Mouse (Mus musculus) kidney, embryonic 14.5 days (tissue): ENCODE results near the gene Khdc1b. TPM values are rescaled to one million over a fixed set of nuclear protein-coding genes. Genes with fewer than 3 reads are reported as not detected.

Experiments used
- ATAC-seq: fragments of 200-750 bp; cut with Nextera tagmentation; 2 replicates; pipeline ENCODE4 v1.8.0; 2017; ENCODE audit warnings: moderate number of reproducible peaks, mild to moderate bottlenecking, moderate TSS enrichment, moderate library complexity; ENCODE audit not compliant: low FRiP score, low TSS enrichment
- H3K27ac ChIP-seq: fragments of 300-500 bp; sonication (generic); 2 replicates; pipeline ENCODE4 v1.5.1; 2014; ENCODE audit warnings: low read depth, mild to moderate bottlenecking, low read length, moderate library complexity, mixed read lengths
- H3K27me3 ChIP-seq: fragments of 300-500 bp; sonication (generic); 2 replicates; pipeline ENCODE4 v1.6.1; 2014; ENCODE audit warnings: mild to moderate bottlenecking, low read length; ENCODE audit not compliant: control insufficient read depth, insufficient read depth
- H3K36me3 ChIP-seq: fragments of 300-500 bp; sonication (generic); 2 replicates; pipeline ENCODE4 v1.6.1; 2014; ENCODE audit warnings: low read length, mixed read lengths; ENCODE audit not compliant: control insufficient read depth, insufficient read depth
- H3K4me1 ChIP-seq: fragments of 300-500 bp; sonication (generic); 2 replicates; pipeline ENCODE4 v1.6.1; 2014; ENCODE audit warnings: low read length, mixed read lengths; ENCODE audit not compliant: control insufficient read depth, insufficient read depth
- H3K4me2 ChIP-seq: fragments of 300-500 bp; sonication (generic); replicated peaks from 2 replicates; pipeline ENCODE4 v1.6.1; 2014; ENCODE audit warnings: low read depth, mild to moderate bottlenecking, low read length
- H3K4me3 ChIP-seq: fragments of 300-500 bp; sonication (generic); 2 replicates; pipeline ENCODE4 v1.5.1; 2014; ENCODE audit warnings: mild to moderate bottlenecking, low read length
- H3K9ac ChIP-seq: fragments of 300-500 bp; sonication (generic); 2 replicates; pipeline ENCODE4 v1.6.1; 2014; ENCODE audit warnings: low read depth, mild to moderate bottlenecking, low read length, moderate library complexity
- H3K9me3 ChIP-seq: fragments of 300-500 bp; sonication (generic); 2 replicates; pipeline ENCODE4 v1.6.1; 2016; ENCODE audit warnings: low read length; ENCODE audit not compliant: control insufficient read depth
- WGBS: fragments of 180-500 bp; shearing (Covaris S2); extraction: QIAGEN DNeasy Blood & Tissue Kit; methylation state at CpG from one replicate; pipeline ENCODE4 v1.1.7; 2014; 5-methylcytosine and 5-hydroxymethylcytosine counted together
- polyA plus RNA-seq: library from polyadenylated mRNA; unstranded; fragments of >200 nt; fragmentation: Nextera tagmentation; extraction: Ambion mirVana; gene quantifications from 2 replicates; pipeline ENCODE4 v1.2.1, GENCODE M21; 2014

The Khdc1b gene
- polyA plus RNA-seq, 1 experiment from 2014 or later: 0.09 TPM

GRCm38 (mm10) chr1:21407266-21407665 is 23.9 kb downstream of the Khdc1b start:
- no peak for ATAC-seq
- 33% methylated on average over 2 of the region's 2 CpGs for WGBS
- no peaks in the 10 kb centered on the region for H3K4me1 ChIP-seq

GRCm38 (mm10) chr1:21411331-21412196 is 28.2 kb downstream of the Khdc1b start:
- Histone ChIP-seq H3K4me1 (no peaks in the 10 kb centered on the region), H3K9me3 (no peaks in the 10 kb centered on the region), H3K36me3 (no peaks in the 10 kb centered on the region), H3K27ac (no peak overlapping the region), H3K4me2 (peak overlapping the region; percentile 22), H3K9ac (no peak overlapping the region), H3K4me3 (no peak overlapping the region), H3K27me3 (no peaks in the 10 kb centered on the region)
- ATAC-seq: peak; percentile 71; the same call in 1 of the 2 replicates
- WGBS: 47% methylated on average over 18 of the region's 18 CpGs

More at GRCm38 (mm10) chr1:21407266-21407665, 23.9 kb downstream of the Khdc1b start:
- Histone ChIP-seq H3K9ac (no peak overlapping the region), H3K36me3 (no peaks in the 10 kb centered on the region), H3K4me2 (no peak overlapping the region), H3K27me3 (no peaks in the 10 kb centered on the region), H3K4me3 (no peak overlapping the region), H3K9me3 (no peaks in the 10 kb centered on the region), H3K27ac (no peak overlapping the region)

GRCm38 (mm10) chr1:21412197-21412555 is 28.8 kb downstream of the Khdc1b start:
- ATAC-seq: no peak
- 85% methylated on average over 2 of the region's 2 CpGs for WGBS
- Histone ChIP-seq H3K4me2 (no peak overlapping the region), H3K4me3 (no peak overlapping the region), H3K9me3 (no peaks in the 10 kb centered on the region), H3K9ac (no peak overlapping the region), H3K36me3 (no peaks in the 10 kb centered on the region), H3K27ac (no peak overlapping the region), H3K4me1 (no peaks in the 10 kb centered on the region), H3K27me3 (no peaks in the 10 kb centered on the region)

GRCm38 (mm10) chr1:21419370-21419769 is 36.0 kb downstream of the Khdc1b start:
- H3K36me3 ChIP-seq: no peaks in the 10 kb centered on the region
- no peaks in the 10 kb centered on the region for H3K27me3 ChIP-seq
- no peak for ATAC-seq
- no peak overlapping the region for H3K4me2 ChIP-seq
- no peak overlapping the region for H3K9ac ChIP-seq
- no peaks in the 10 kb centered on the region for H3K9me3 ChIP-seq
- H3K27ac ChIP-seq: no peak overlapping the region
- H3K4me1 ChIP-seq: no peaks in the 10 kb centered on the region
- H3K4me3 ChIP-seq: no peak overlapping the region

- Histone ChIP-seq H3K4me1 (no peaks in the 10 kb centered on the region), H3K4me2 (no peak overlapping the region), H3K27ac (no peak overlapping the region), H3K9ac (no peak overlapping the region), H3K36me3 (no peaks in the 10 kb centered on the region), H3K27me3 (no peaks in the 10 kb centered on the region), H3K4me3 (no peak overlapping the region), H3K9me3 (no peaks in the 10 kb centered on the region)
- no peak for ATAC-seq
- WGBS: 86% methylated on average over 2 of the region's 2 CpGs
Observed at GRCm38 (mm10) chr1:21425654-21426053, 42.3 kb downstream of the Khdc1b start.

GRCm38 (mm10) chr1:21428079-21428478 is 44.7 kb downstream of the Khdc1b start:
- H3K36me3 ChIP-seq: no peaks in the 10 kb centered on the region
- WGBS: 87% methylated on average over 4 of the region's 4 CpGs
- no peaks in the 10 kb centered on the region for H3K4me1 ChIP-seq
- H3K27me3 ChIP-seq: no peaks in the 10 kb centered on the region
- H3K4me3 ChIP-seq: no peak overlapping the region
- H3K9ac ChIP-seq: no peak overlapping the region
- ATAC-seq: no peak
- no peak overlapping the region for H3K4me2 ChIP-seq
- H3K27ac ChIP-seq: no peak overlapping the region
- H3K9me3 ChIP-seq: no peaks in the 10 kb centered on the region

- Histone ChIP-seq H3K36me3 (no peaks in the 10 kb centered on the region), H3K27ac (no peak overlapping the region), H3K9me3 (no peaks in the 10 kb centered on the region), H3K4me2 (no peak overlapping the region), H3K27me3 (no peaks in the 10 kb centered on the region), H3K4me3 (no peak overlapping the region), H3K9ac (no peak overlapping the region), H3K4me1 (no peaks in the 10 kb centered on the region)
- no peak for ATAC-seq
- 89% methylated on average over 3 of the region's 3 CpGs for WGBS
Observed at GRCm38 (mm10) chr1:21431666-21432065, 48.3 kb downstream of the Khdc1b start.

GRCm38 (mm10) chr1:21434853-21435252 is 51.5 kb downstream of the Khdc1b start:
- Histone ChIP-seq H3K4me3 (no peak overlapping the region), H3K27me3 (no peaks in the 10 kb centered on the region)
- 62% methylated on average over 3 of the region's 3 CpGs for WGBS

More at GRCm38 (mm10) chr1:21434853-21435252, 51.5 kb downstream of the Khdc1b start:
- H3K9me3 ChIP-seq: no peaks in the 10 kb centered on the region
- H3K9ac ChIP-seq: no peak overlapping the region
- H3K4me1 ChIP-seq: no peaks in the 10 kb centered on the region
- H3K4me2 ChIP-seq: no peak overlapping the region
- no peak overlapping the region for H3K27ac ChIP-seq
- no peaks in the 10 kb centered on the region for H3K36me3 ChIP-seq
- ATAC-seq: no peak
